Comparison of ENCODE assay signal across 20 mouse cellular contexts in the genomic region with DNA sequence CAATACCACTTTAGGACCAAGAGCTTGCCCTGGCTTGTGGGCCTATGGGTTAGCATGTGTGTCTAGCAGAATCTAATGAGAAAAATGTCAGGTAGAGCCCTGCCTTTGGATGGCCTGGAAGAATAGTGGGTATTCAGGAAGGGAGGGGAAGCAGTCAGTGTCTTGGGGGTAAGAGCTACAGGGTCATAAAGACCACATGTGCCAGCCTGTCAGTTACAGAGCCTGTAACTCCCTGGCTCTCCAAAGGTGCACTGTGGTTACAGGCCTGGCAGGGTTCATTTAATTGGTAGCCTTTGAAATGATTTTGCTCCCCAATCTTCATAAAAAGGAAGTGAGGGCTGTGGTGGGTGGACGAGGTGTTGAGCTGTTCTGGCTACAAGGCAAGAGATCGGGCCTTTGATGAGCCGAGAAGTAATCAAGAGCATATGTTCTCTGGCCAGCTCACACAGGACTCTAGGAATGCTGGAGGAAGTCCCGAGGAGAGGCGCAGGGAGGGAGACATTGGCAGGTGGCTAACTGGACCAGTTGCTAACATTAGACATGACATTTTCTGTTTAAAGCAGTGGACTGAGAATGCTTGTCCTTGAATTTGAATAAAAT.
A peak's percentile ranks its signal among the peaks of the same experiment; 100 is the strongest.
DNase-seq lines count a peak whose midpoint lies in the region; ATAC-seq lines count a peak whose summit lies in the region.
"Had no signal": no experiment of that assay in that cellular context is flagged by ENCODE, and none has a peak within 500 bp of the region (broad histone marks: within the 10 kb centered on the region; RNA-seq: fewer than 3 reads in every experiment).

No protein-coding gene starts in this region.

- ATAC-seq in limb, embryonic 12.5 days (ENCODE audit: insufficient number of reproducible peaks, insufficient read depth, low FRiP score, low TSS enrichment, low read depth): peak; percentile 79
- ATAC-seq: intestine, embryonic 15.5 days; liver, embryonic 12.5 days had no signal

- no peaks in the 10 kb centered on the region for H3K27me3 ChIP-seq in limb, embryonic 12.5 days
- H3K27me3 ChIP-seq: embryonic facial prominence, embryonic 15.5 days; hindbrain, embryonic 15.5 days; intestine, embryonic 15.5 days; liver, embryonic 12.5 days had no signal

- 0 out of 2 replicates have a peak overlapping the region, but pooled peaks have one; percentile 12 for H3K27ac ChIP-seq in limb, embryonic 12.5 days
- H3K27ac ChIP-seq: embryonic facial prominence, embryonic 15.5 days; hindbrain, embryonic 15.5 days; intestine, embryonic 15.5 days; liver, embryonic 12.5 days; midbrain, embryonic 10.5 days had no signal

- intact Hi-C loops in heart, postnatal 25 days (cut with DNase I): no loop called here

- no peak overlapping the region for H3K9ac ChIP-seq in limb, embryonic 12.5 days (replicated peaks)
- H3K9ac ChIP-seq: embryonic facial prominence, embryonic 15.5 days; hindbrain, embryonic 15.5 days; intestine, embryonic 15.5 days; liver, embryonic 12.5 days had no signal

- no peaks in the 10 kb centered on the region for H3K9me3 ChIP-seq in limb, embryonic 12.5 days
- H3K9me3 ChIP-seq: embryonic facial prominence, embryonic 15.5 days; hindbrain, embryonic 15.5 days; intestine, embryonic 15.5 days; liver, embryonic 12.5 days; midbrain, embryonic 10.5 days had no signal

- H3K36me3 ChIP-seq in limb, embryonic 12.5 days: no peaks in the 10 kb centered on the region
- H3K36me3 ChIP-seq: embryonic facial prominence, embryonic 15.5 days; hindbrain, embryonic 15.5 days; intestine, embryonic 15.5 days; liver, embryonic 12.5 days; midbrain, embryonic 10.5 days had no signal

- 13% methylated on average over 5 of the region's 5 CpGs for WGBS in limb, embryonic 12.5 days

- no peak overlapping the region for H3K4me3 ChIP-seq in limb, embryonic 12.5 days (replicated peaks)
- H3K4me3 ChIP-seq: embryonic facial prominence, embryonic 15.5 days; hindbrain, embryonic 15.5 days; intestine, embryonic 15.5 days; liver, embryonic 12.5 days; midbrain, embryonic 10.5 days had no signal

- peaks cover 30% of the 10 kb centered on the region for H3K4me1 ChIP-seq in limb, embryonic 12.5 days (replicated peaks)
- H3K4me1 ChIP-seq: embryonic facial prominence, embryonic 15.5 days; intestine, embryonic 15.5 days; liver, embryonic 12.5 days had no signal

- no peak overlapping the region for H3K4me2 ChIP-seq in limb, embryonic 12.5 days
- H3K4me2 ChIP-seq: embryonic facial prominence, embryonic 15.5 days; hindbrain, embryonic 15.5 days; intestine, embryonic 15.5 days; liver, embryonic 12.5 days had no signal

- DNase-seq in cerebellum, postnatal 10 days: peak; percentile 51 to 55
- no peak for DNase-seq in cerebellum, postnatal 4 days (ENCODE audit: low spot score in 2 of 2)
- DNase-seq in heart, adult 18-20 months: peak; percentile 7 to 22
- DNase-seq in heart, postnatal 25 days (ENCODE audit: low spot score): no peak
- peak; percentile 28 for DNase-seq in embryo, embryonic 9.5 days (ENCODE audit: extremely low spot score)
- DNase-seq in urinary bladder, postnatal 4 days (ENCODE audit: low spot score in 2 of 2): no peak
- DNase-seq in layer of hippocampus, postnatal 10 days (ENCODE audit: low spot score in 2 of 2): no peak
- DNase-seq: adrenal gland, adult 8-10 months; cerebellum, adult 9-11 months; kidney, postnatal 4 days; lung, adult 2 months; lung, postnatal 36 days; right cerebral cortex, postnatal 25 days; thymus, postnatal 36 days had no signal

Comparison
In these comparisons a context has a peak if more than half of its experiments do, and no peak if none do; other contexts are left out.
1. DNase-seq: peak in cerebellum, postnatal 10 days (2 of 2), heart, adult 18-20 months (2 of 2) and embryo, embryonic 9.5 days (single experiment); none in cerebellum, postnatal 4 days (0 of 2), heart, postnatal 25 days (single experiment), urinary bladder, postnatal 4 days (0 of 2) and layer of hippocampus, postnatal 10 days (0 of 2).